8 mouse cellular contexts compared by ENCODE assay signal in the genomic region with DNA sequence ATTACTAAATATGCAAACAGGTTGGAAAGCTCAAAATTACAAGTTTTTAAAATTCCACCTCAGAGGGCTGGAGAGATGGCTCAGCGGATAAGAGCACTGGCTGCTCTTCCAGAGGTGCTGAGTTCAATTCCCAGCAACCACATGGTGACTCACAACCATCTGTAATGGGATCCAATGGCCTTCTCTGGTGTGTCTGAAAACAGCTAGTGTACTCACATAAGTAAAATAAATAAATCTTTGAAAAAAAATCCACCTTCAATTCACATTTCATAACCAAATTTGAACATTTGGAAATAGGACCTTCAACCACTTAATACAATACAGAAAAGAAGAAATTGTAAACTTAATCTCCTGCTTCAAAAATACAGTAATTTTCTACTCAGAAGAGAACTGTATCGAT. TPM values are rescaled to one million over a fixed set of nuclear protein-coding genes. Genes with fewer than 3 reads are reported as not detected.
DNase-seq lines count a peak whose midpoint lies in the region; ATAC-seq and TF ChIP-seq lines count a peak whose summit lies in the region.

No protein-coding gene starts in this region.

- H3K4me2 ChIP-seq in liver, embryonic 12.5 days: peak overlapping the region; percentile 74

- intact Hi-C loops in gastrocnemius, adult 2 months (cut with DNase I): loop anchor here (2.0 to 5.0 kb wide), 3 partner anchors 37 to 79 kb away; partner anchors contain the start of genes Kmt2a and Ube4a

- H3K27me3 ChIP-seq in thymus, adult 2 months (ENCODE audit: control insufficient read depth, insufficient read depth, low read length): no peaks in the 10 kb centered on the region
- no peaks in the 10 kb centered on the region for H3K27me3 ChIP-seq in liver, embryonic 12.5 days (replicated peaks)

- 46% methylated on average over 2 of the region's 2 CpGs for WGBS in thymus, adult 2 months
- WGBS in liver, embryonic 12.5 days (ENCODE audit: insufficient replicate concordance): 12% methylated on average over 2 of the region's 2 CpGs

- H3K9me3 ChIP-seq in liver, embryonic 12.5 days (replicated peaks): no peaks in the 10 kb centered on the region

- DNase-seq in gastrocnemius, adult 2 months: no peak
- no peak for DNase-seq in gastrocnemius, adult 8-10 months (ENCODE audit: low spot score in 2 of 2)
- no peak for DNase-seq in thymus, adult 2 months
- no peak for DNase-seq in thymus, postnatal 14 days
- DNase-seq in adrenal gland, adult 2 months: no peak
- DNase-seq in adrenal gland, adult 8-10 months: no peak
- no peak for DNase-seq in cerebellum, adult 9-10 months

- TF ChIP-seq POLR2A in thymus, adult 2 months (IDR thresholded peaks at IDR 0.05; ENCODE audit: control insufficient read depth, extremely low read depth, insufficient read depth, low read length, poor library complexity): no peak

- H3K36me3 ChIP-seq in thymus, adult 2 months (ENCODE audit: control insufficient read depth, insufficient read depth, low read length): no peaks in the 10 kb centered on the region
- H3K36me3 ChIP-seq in liver, embryonic 12.5 days: peaks cover 19% of the 10 kb centered on the region

- peaks cover 3% of the 10 kb centered on the region; the same call in 1 of the 2 replicates for H3K4me1 ChIP-seq in thymus, adult 2 months (replicated peaks; ENCODE audit: control insufficient read depth, insufficient read depth, low read length)
- H3K4me1 ChIP-seq in liver, embryonic 12.5 days: peaks cover 25% of the 10 kb centered on the region

- H3K27ac ChIP-seq in gastrocnemius, adult 2 months: peak overlapping the region; percentile 99
- no peak overlapping the region for H3K27ac ChIP-seq in thymus, adult 2 months (ENCODE audit: control insufficient read depth, insufficient read depth, low read length)
- peak overlapping the region; percentile 86 for H3K27ac ChIP-seq in liver, embryonic 12.5 days

- no peak for ATAC-seq in liver, embryonic 12.5 days

- H3K4me3 ChIP-seq in gastrocnemius, adult 2 months: peak overlapping the region; percentile 99
- peak overlapping the region; percentile 95; the same call in 1 of the 2 replicates for H3K4me3 ChIP-seq in thymus, adult 2 months (ENCODE audit: control insufficient read depth, insufficient read depth, low read length)
- H3K4me3 ChIP-seq in liver, embryonic 12.5 days: peak overlapping the region; percentile 99

- peak overlapping the region; percentile 98 for H3K9ac ChIP-seq in liver, embryonic 12.5 days

- TF ChIP-seq CTCF in gastrocnemius, adult 2 months (IDR thresholded peaks at IDR 0.05): no peak
- no peak for TF ChIP-seq CTCF in thymus, adult 2 months (IDR thresholded peaks at IDR 0.05; ENCODE audit: borderline replicate concordance, control insufficient read depth, extremely low read depth, insufficient read depth, low read length, poor library complexity)

RNA-seq across cellular contexts. Expression of gene Atp5l, which starts 0.9 kb away (rescaled TPM):
- total RNA-seq in gastrocnemius, adult 2 months (2021): 100 to 1,000 TPM; 668 to 937 TPM
- 100 to 1,000 TPM; 642 to 789 (median 713) TPM for total RNA-seq in gastrocnemius, adult 8-10 months (2022)
- 159 and 250 TPM in 2 replicates for polyA plus RNA-seq in thymus, adult 2 months (2012; rRNA removed)
- polyA plus RNA-seq in liver, embryonic 12.5 days (2016; fragmentation: Nextera tagmentation; extraction: Ambion mirVana): 523 and 553 TPM in 2 replicates
- total RNA-seq in adrenal gland, adult 2 months (2021): 100 to 1,000 TPM; 557 to 696 TPM
- 184 and 248 TPM in 2 replicates for polyA plus RNA-seq in adrenal gland, adult 2 months (2012; rRNA removed)
- total RNA-seq in adrenal gland, adult 8-10 months (2022): 100 to 1,000 TPM; 346 to 533 (median 405) TPM

RNA-seq across cellular contexts. Expression of gene Kmt2a, which starts 38.5 kb away (rescaled TPM):
- total RNA-seq in gastrocnemius, adult 2 months (2021): 10 to 100 TPM; 21.5 to 21.7 TPM
- 10 to 100 TPM; 14.0 to 22.4 (median 18.0) TPM for total RNA-seq in gastrocnemius, adult 8-10 months (2022)
- polyA plus RNA-seq in thymus, adult 2 months (2012; rRNA removed): 71.4 and 81.9 TPM in 2 replicates
- 7.3 and 8.4 TPM in 2 replicates for polyA plus RNA-seq in liver, embryonic 12.5 days (2016; fragmentation: Nextera tagmentation; extraction: Ambion mirVana)
- 10 to 100 TPM; 20.0 to 38.4 TPM for total RNA-seq in adrenal gland, adult 2 months (2021)
- 12.9 and 19.4 TPM in 2 replicates for polyA plus RNA-seq in adrenal gland, adult 2 months (2012; rRNA removed)
- 10 to 100 TPM; 32.5 to 58.2 (median 41.4) TPM for total RNA-seq in adrenal gland, adult 8-10 months (2022)

RNA-seq across cellular contexts. Expression of gene Ube4a, which starts 45.8 kb away (rescaled TPM):
- 10 to 100 TPM; 40.7 to 48.2 TPM for total RNA-seq in gastrocnemius, adult 2 months (2021)
- 10 to 100 TPM; 37.3 to 48.3 (median 41.4) TPM for total RNA-seq in gastrocnemius, adult 8-10 months (2022)
- polyA plus RNA-seq in thymus, adult 2 months (2012; rRNA removed): 23.0 and 23.7 TPM in 2 replicates
- polyA plus RNA-seq in liver, embryonic 12.5 days (2016; fragmentation: Nextera tagmentation; extraction: Ambion mirVana): 14.8 and 15.1 TPM in 2 replicates
- total RNA-seq in adrenal gland, adult 2 months (2021): 100 to 1,000 TPM in 1 of 2 experiments, 10 to 100 TPM in 1; 90.8 to 121 TPM
- polyA plus RNA-seq in adrenal gland, adult 2 months (2012; rRNA removed): 4.1 and 6.4 TPM in 2 replicates
- 100 to 1,000 TPM in 2 of 4 experiments, 10 to 100 TPM in 2; 85.1 to 103 (median 98.7) TPM for total RNA-seq in adrenal gland, adult 8-10 months (2022)
